Mouse (Mus musculus) brown adipose tissue, adult 24 weeks (tissue): ENCODE results near the gene Hmgn2. TPM values are rescaled to one million over a fixed set of nuclear protein-coding genes. Genes with fewer than 3 reads are reported as not detected.

Experiments
- polyA plus RNA-seq: library from polyadenylated mRNA; stranded (reverse); fragments of >200 nt; gene quantifications from 2 replicates; pipeline ENCODE4 v1.2.4, GENCODE M21; 2012; ENCODE audit not compliant: missing spikeins, insufficient read depth, insufficient read length

Hmgn2 gene
- polyA plus RNA-seq, 1 experiment: 65.2 TPM

Other genes with a start within 250 kb of the Hmgn2 start
- 13.5 and 18.7 TPM in 2 replicates for gene Arid1a, start 211.9 kb downstream of the Hmgn2 start, polyA plus RNA-seq
- 3.3 and 4.2 TPM in 2 replicates for gene Rps6ka1, start 80.9 kb downstream of the Hmgn2 start, polyA plus RNA-seq
- 17.2 and 19.6 TPM in 2 replicates for gene Dhdds, start 32.3 kb upstream of the Hmgn2 start, polyA plus RNA-seq
- gene Lin28a, start 50.2 kb upstream of the Hmgn2 start, polyA plus RNA-seq: not detected in 2 replicates
- gene Zfp683, start 85.2 kb upstream of the Hmgn2 start, polyA plus RNA-seq: not detected in 2 replicates
- not detected in 2 replicates for gene Crybg2, start 92.2 kb upstream of the Hmgn2 start, polyA plus RNA-seq
- 14.0 and 16.8 TPM in 2 replicates for gene Cd52, start 126.4 kb upstream of the Hmgn2 start, polyA plus RNA-seq
- gene Ubxn11, start 133.9 kb upstream of the Hmgn2 start, polyA plus RNA-seq: 2.1 TPM in 1 of 2 replicates, not detected in the other
- 39.0 and 44.7 TPM in 2 replicates for gene Sh3bgrl3, start 160.1 kb upstream of the Hmgn2 start, polyA plus RNA-seq
- gene Cep85, start 218.5 kb upstream of the Hmgn2 start, polyA plus RNA-seq: 4.9 and 10.0 TPM in 2 replicates
- not detected in 2 replicates for gene Gm7534, start 234.4 kb upstream of the Hmgn2 start, polyA plus RNA-seq